Mouse (Mus musculus) cortical plate, adult 2 months (tissue): ENCODE measurements around the gene Krt18.

ENCODE experiments used
- CTCF ChIP-seq: fragments of 200-500 bp; IDR thresholded peaks from 2 replicates; pipeline ENCODE4 v1.5.1; 2011; ENCODE audit warnings: mild to moderate bottlenecking, control low read depth, low read length; ENCODE audit not compliant: insufficient read depth; ENCODE audit errors: extremely low read depth
- POLR2A ChIP-seq: fragments of 200-500 bp; IDR thresholded peaks from 2 replicates; pipeline ENCODE4 v1.6.1; 2011; ENCODE audit warnings: mild to moderate bottlenecking, low read length, control low read depth; ENCODE audit not compliant: insufficient read depth; ENCODE audit errors: extremely low read depth

GRCm38 (mm10) chr15:102074876-102075585, 47.1 kb downstream of the Krt18 start:
- TF ChIP-seq CTCF (no peak), POLR2A (no peak)
